Mouse (Mus musculus) Muller cell, postnatal 12 days (primary cell): Measurements from ENCODE around the gene Hbq1b.
A peak's percentile ranks its signal among the peaks of the same experiment; 100 is the strongest.

Experiments
- DNase-seq: peaks from one replicate; pipeline ENCODE4 v3.0.0-alpha.2; 2015; ENCODE audit errors: inconsistent ontology term

Hbq1b gene

GRCm38 (mm10) chr11:32286695-32287492 is at the start of gene Hbq1b:
Gene Hbq1b, plus strand, starts transcription at chr11:32286965.
- DNase-seq, result peak; percentile 42

- no peak for DNase-seq
Measured at GRCm38 (mm10) chr11:32237411-32237795, 49.4 kb upstream of the Hbq1b start.

GRCm38 (mm10) chr11:32238093-32238860 is 48.5 kb upstream of the Hbq1b start:
- peak; percentile 59 for DNase-seq

GRCm38 (mm10) chr11:32241391-32241790 is 45.4 kb upstream of the Hbq1b start:
- DNase-seq, result no peak

GRCm38 (mm10) chr11:32242209-32242608 is 44.6 kb upstream of the Hbq1b start:
- no peak for DNase-seq

GRCm38 (mm10) chr11:32243205-32243955 is 43.4 kb upstream of the Hbq1b start:
- DNase-seq, result no peak

GRCm38 (mm10) chr11:32244064-32244463 is 42.7 kb upstream of the Hbq1b start:
- no peak for DNase-seq

GRCm38 (mm10) chr11:32244617-32245016 is 42.1 kb upstream of the Hbq1b start:
- DNase-seq, result no peak

- DNase-seq, result no peak
Measured at GRCm38 (mm10) chr11:32245614-32246013, 41.2 kb upstream of the Hbq1b start.

GRCm38 (mm10) chr11:32247068-32247467 is 39.7 kb upstream of the Hbq1b start:
- DNase-seq, result no peak

GRCm38 (mm10) chr11:32248350-32248749 is 38.4 kb upstream of the Hbq1b start:
- DNase-seq, result no peak

- peak; percentile 26 for DNase-seq
Measured at GRCm38 (mm10) chr11:32250880-32251763, 35.6 kb upstream of the Hbq1b start.

GRCm38 (mm10) chr11:32253121-32253520 is 33.6 kb upstream of the Hbq1b start:
- no peak for DNase-seq

- DNase-seq, result no peak
Measured at GRCm38 (mm10) chr11:32256146-32256545, 30.6 kb upstream of the Hbq1b start.

- no peak for DNase-seq
Measured at GRCm38 (mm10) chr11:32256566-32256965, 30.2 kb upstream of the Hbq1b start.

- no peak for DNase-seq
Measured at GRCm38 (mm10) chr11:32262674-32263415, 23.9 kb upstream of the Hbq1b start.

- DNase-seq, result no peak
Measured at GRCm38 (mm10) chr11:32265117-32265738, 21.5 kb upstream of the Hbq1b start.

- DNase-seq, result no peak
Measured at GRCm38 (mm10) chr11:32266194-32266593, 20.6 kb upstream of the Hbq1b start.

GRCm38 (mm10) chr11:32266776-32267175 is 20.0 kb upstream of the Hbq1b start:
- no peak for DNase-seq
